Mouse (Mus musculus) heart, postnatal 14 days (tissue): ENCODE results near the gene Ccdc12. TPM values are rescaled to one million over a fixed set of nuclear protein-coding genes. Genes with fewer than 3 reads are reported as not detected.

Experiments used
- DNase-seq, 2 experiments: peaks; one replicate each; pipeline ENCODE4 v3.0.0; 2021 to 2022
- intact Hi-C: fragments of 180-260 bp; cut with DNase I; formaldehyde crosslinking; loops from one replicate; pipeline ENCODE4 v1.15.1; 2025
- microRNA-seq, 2 experiments: library from miRNA; unstranded; fragments of <30 nt; microRNA quantifications; one replicate each; pipeline ENCODE4 v1.2.0; 2021 to 2022
- total RNA-seq, 2 experiments: library from RNA; stranded (reverse); gene quantifications; 2 replicates each; pipeline ENCODE4 v1.2.3; 2021

Gene Ccdc12
- total RNA-seq, 2 experiments from 2014 or later: 65.4 to 68.1 TPM

DNA sequence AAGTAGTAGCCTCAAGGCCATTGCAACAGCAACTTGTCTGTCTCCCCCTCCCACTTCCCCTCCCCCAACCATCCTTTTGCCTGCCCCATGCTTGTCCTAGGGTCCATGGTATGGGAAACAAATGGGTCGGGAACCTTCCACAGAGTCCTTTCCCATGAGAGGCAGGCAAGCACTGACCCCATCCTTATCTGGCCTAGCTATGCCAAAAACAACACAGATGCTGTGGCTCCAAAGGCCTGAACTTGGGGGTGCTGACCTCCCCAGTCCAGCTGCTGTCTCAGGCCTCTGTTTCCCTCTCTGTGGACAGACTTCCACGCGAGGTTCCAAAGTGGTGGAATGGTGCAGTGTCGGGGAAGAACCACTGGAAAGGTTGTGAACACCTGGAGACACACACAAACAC lies 97.5 kb downstream of the Ccdc12 start:
- intact Hi-C loops: no loop called here
- no peak for DNase-seq

DNA sequence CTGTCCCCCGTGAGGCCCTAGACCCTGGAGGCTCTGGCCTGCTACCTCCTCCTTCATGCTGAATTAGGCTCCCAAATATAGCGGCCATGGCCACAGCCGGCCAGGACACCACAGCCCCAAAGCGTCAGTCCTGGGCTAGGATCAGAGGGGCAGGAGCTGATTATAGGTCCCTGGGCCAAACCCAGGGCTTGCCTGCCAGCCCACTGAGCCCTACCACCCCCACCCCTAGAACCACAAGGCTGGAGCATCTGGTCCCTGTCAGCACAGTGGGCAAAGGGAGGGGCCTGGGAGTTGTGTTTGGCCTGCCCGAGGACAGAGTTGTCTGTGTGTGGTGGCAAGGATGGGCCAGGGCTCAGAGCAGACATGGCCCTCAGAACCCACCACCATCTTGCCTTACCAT lies 101.5 kb downstream of the Ccdc12 start:
- intact Hi-C loops: loop anchor here (2.0 kb wide), 2 partner anchors 23 to 35 kb away; no protein-coding TSS in a partner anchor
- DNase-seq: no peak

DNA sequence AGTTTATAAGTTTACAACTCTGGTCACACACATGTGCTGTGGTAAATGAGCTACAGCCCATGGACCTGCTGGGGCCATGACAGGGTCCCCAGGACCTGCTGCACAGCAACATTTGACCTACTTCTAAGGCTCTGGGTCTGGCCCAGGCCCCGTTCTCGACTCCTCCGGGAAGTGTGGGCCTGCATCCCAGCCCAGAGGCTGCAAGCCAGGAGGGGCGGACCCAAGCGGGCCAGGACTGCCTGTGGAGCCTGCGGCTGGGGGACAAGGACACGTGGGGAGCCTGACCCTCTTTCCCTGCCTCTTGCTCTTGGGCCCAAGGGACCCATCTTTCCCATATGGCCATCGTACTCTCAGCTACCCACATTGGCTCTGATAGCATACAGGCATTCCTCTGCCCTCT lies 102.3 kb downstream of the Ccdc12 start:
- intact Hi-C loops: loop anchor here (2.0 kb wide), 2 partner anchors 22 to 36 kb away; no protein-coding TSS in a partner anchor
- DNase-seq: peak; percentile 88 to 94

DNA sequence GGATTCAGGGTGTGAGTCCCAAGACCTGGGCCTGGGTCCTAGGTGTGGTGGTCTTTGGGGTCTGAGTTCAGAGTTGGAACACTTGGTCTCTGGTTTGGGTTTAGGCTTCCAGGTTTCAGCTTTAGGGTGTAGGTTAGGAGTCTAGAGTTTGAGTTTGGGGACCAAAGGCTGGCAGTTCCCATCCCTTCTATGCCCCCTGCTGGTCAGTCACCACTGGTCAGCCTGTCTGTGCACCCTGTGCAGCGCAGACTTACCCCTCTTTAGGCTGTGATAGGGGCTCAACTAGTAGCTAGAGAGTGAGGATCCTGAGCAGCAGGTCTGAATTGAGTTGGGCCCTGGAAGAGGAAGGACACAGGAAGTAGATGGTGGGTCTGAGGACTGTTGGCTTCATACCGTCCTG lies 103.0 kb downstream of the Ccdc12 start:
- intact Hi-C loops: loop anchor here (2.0 kb wide), 2 partner anchors 22 to 36 kb away; no protein-coding TSS in a partner anchor
- DNase-seq: peak; percentile 76 to 82

DNA sequence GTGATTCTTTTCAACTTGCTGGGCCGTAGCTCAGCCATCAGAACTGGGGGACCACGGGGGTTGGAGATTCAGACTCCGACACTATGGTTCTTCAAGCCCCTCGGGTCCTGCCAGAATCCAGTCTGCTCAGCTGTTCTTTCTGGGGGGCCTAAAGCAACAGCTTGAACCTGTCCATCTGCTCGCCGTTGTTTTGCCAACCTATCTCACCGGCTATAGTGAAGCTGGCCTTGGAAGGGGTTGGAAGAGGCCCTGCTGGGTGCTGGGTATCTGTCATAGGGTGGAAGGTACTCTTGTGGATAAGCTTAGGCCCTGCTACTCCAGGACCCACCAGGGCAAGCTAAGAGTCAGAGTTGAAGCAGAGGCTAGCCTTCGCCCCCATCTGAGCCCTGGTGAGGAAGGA lies 104.6 kb downstream of the Ccdc12 start:
- intact Hi-C loops: loop anchor here (2.0 kb wide), 1 partner anchor 30 kb away; no protein-coding TSS in a partner anchor
- DNase-seq: no peak

Small RNA genes lying within 50 kb of the gene (microRNA-seq; reads per million reads assigned to microRNA genes)
- 0 to 0.24 reads per million in 2 experiments for gene Mir8107

Other genes starting within 250 kb of the Ccdc12 start
- 10 to 100 TPM; 15.4 to 17.6 TPM for gene Ptpn23, start 248.3 kb upstream of the Ccdc12 start, total RNA-seq
- 1 to 10 TPM in 1 of 2 experiments, under 1 TPM in 1; 0.69 to 1.5 TPM for gene Ngp, start 236.8 kb upstream of the Ccdc12 start, total RNA-seq
- 10 to 100 TPM; 13.3 to 13.4 TPM for gene Klhl18, start 179.8 kb upstream of the Ccdc12 start, total RNA-seq
- gene Kif9, start 179.5 kb upstream of the Ccdc12 start, total RNA-seq: under 1 TPM; 0.24 to 0.31 TPM
- gene Setd2, start 123.9 kb upstream of the Ccdc12 start, total RNA-seq: 10 to 100 TPM; 51.3 to 54.2 TPM
- gene Nradd, start 32.1 kb upstream of the Ccdc12 start, total RNA-seq: 1 to 10 TPM; 1.1 to 1.2 TPM
- 10 to 100 TPM; 10.4 to 12.0 TPM for gene Nbeal2, start 2.3 kb upstream of the Ccdc12 start, total RNA-seq
- gene Myl3, start 85.4 kb downstream of the Ccdc12 start, total RNA-seq: over 10,000 TPM; 11,266 to 12,112 TPM
- gene Pth1r, start 90.6 kb downstream of the Ccdc12 start, total RNA-seq: 1 to 10 TPM; 9.1 TPM
- not detected for gene Prss42, start 141.7 kb downstream of the Ccdc12 start, total RNA-seq
- not detected for gene Prss44, start 157.5 kb downstream of the Ccdc12 start, total RNA-seq
- gene Prss43, start 170.2 kb downstream of the Ccdc12 start, total RNA-seq: not detected
- not detected for gene Prss45, start 178.1 kb downstream of the Ccdc12 start, total RNA-seq
- not detected for gene Prss46, start 188.0 kb downstream of the Ccdc12 start, total RNA-seq
- gene Prss50, start 201.5 kb downstream of the Ccdc12 start, total RNA-seq: not detected
- 10 to 100 TPM; 20.1 to 22.9 TPM for gene Als2cl, start 223.4 kb downstream of the Ccdc12 start, total RNA-seq
- gene Tmie, start 223.6 kb downstream of the Ccdc12 start, total RNA-seq: 1 to 10 TPM; 1.3 to 3.2 TPM